Mouse (Mus musculus): ENCODE measurements at regions not wholly inside any gene's neighbourhood (a gene's known extent, or its start where the extent isn't known, plus 50 kb on each side); places are given as distances from the start of the nearest gene placed in this dataset.

- peak; percentile 12 for DNase-seq
Observed at GRCm38 (mm10) chr14:25068430-25068829, 390.6 kb upstream of the Zmiz1 start.

GRCm38 (mm10) chr14:25073143-25073542, 385.8 kb upstream of the Zmiz1 start:
- DNase-seq, result no peak

GRCm38 (mm10) chr14:25074022-25074800, 384.8 kb upstream of the Zmiz1 start:
- no peak for DNase-seq

- DNase-seq, result no peak
Observed at GRCm38 (mm10) chr14:25074891-25075290, 384.1 kb upstream of the Zmiz1 start.

- no peak for DNase-seq
Observed at GRCm38 (mm10) chr14:25080431-25080830, 378.6 kb upstream of the Zmiz1 start.

- DNase-seq, result no peak
Observed at GRCm38 (mm10) chr14:25083847-25084246, 375.1 kb upstream of the Zmiz1 start.

GRCm38 (mm10) chr14:25096786-25097185, 362.2 kb upstream of the Zmiz1 start:
- DNase-seq, result no peak

GRCm38 (mm10) chr14:25105391-25105790, 353.6 kb upstream of the Zmiz1 start:
- DNase-seq, result no peak

GRCm38 (mm10) chr14:25106451-25106850, 352.5 kb upstream of the Zmiz1 start:
- DNase-seq, result no peak

GRCm38 (mm10) chr14:25108101-25108652, 350.8 kb upstream of the Zmiz1 start:
- peak; percentile 35 for DNase-seq

- DNase-seq, result peak; percentile 95
Observed at GRCm38 (mm10) chr14:25108701-25109290, 350.2 kb upstream of the Zmiz1 start.

GRCm38 (mm10) chr14:25109691-25110090, 349.3 kb upstream of the Zmiz1 start:
- DNase-seq, result no peak

GRCm38 (mm10) chr14:25112832-25113231, 346.2 kb upstream of the Zmiz1 start:
- no peak for DNase-seq

GRCm38 (mm10) chr14:25113326-25113725, 345.7 kb upstream of the Zmiz1 start:
- no peak for DNase-seq

- DNase-seq, result peak; percentile 55
Observed at GRCm38 (mm10) chr14:25116424-25116823, 342.6 kb upstream of the Zmiz1 start.

- no peak for DNase-seq
Observed at GRCm38 (mm10) chr14:25119999-25120398, 339.0 kb upstream of the Zmiz1 start.

GRCm38 (mm10) chr14:25120506-25120905, 338.5 kb upstream of the Zmiz1 start:
- no peak for DNase-seq

GRCm38 (mm10) chr14:25122971-25123535, 335.9 kb upstream of the Zmiz1 start:
- no peak for DNase-seq

GRCm38 (mm10) chr14:25123541-25124337, 335.2 kb upstream of the Zmiz1 start:
- DNase-seq, result no peak

- DNase-seq, result no peak
Observed at GRCm38 (mm10) chr14:25126544-25126943, 332.4 kb upstream of the Zmiz1 start.

- no peak for DNase-seq
Observed at GRCm38 (mm10) chr14:25127544-25128159, 331.3 kb upstream of the Zmiz1 start.

GRCm38 (mm10) chr14:25128160-25128547, 330.8 kb upstream of the Zmiz1 start:
- no peak for DNase-seq

GRCm38 (mm10) chr14:25135371-25135770, 323.6 kb upstream of the Zmiz1 start:
- no peak for DNase-seq
